28 mouse cellular contexts compared by ENCODE assay signal in genomic region chr14:75964433-75964832, GRCm38 (mm10). TPM values are rescaled to one million over a fixed set of nuclear protein-coding genes. Genes with fewer than 3 reads are reported as not detected.
DNase-seq lines count a peak whose midpoint lies in the region; ATAC-seq and TF ChIP-seq lines count a peak whose summit lies in the region.
"Had no signal": no experiment of that assay in that cellular context is flagged by ENCODE, and none has a peak within 500 bp of the region (broad histone marks: within the 10 kb centered on the region; RNA-seq: fewer than 3 reads in every experiment).

No protein-coding gene starts in this region.

- peak overlapping the region; percentile 24; the same call in 1 of the 2 replicates for H3K4me2 ChIP-seq in forebrain, embryonic 15.5 days (replicated peaks)
- no peak overlapping the region for H3K4me2 ChIP-seq in forebrain, embryonic 12.5 days
- H3K4me2 ChIP-seq in midbrain, embryonic 14.5 days (ENCODE audit: low read length) = peak overlapping the region; percentile 44
- peak overlapping the region; percentile 52 for H3K4me2 ChIP-seq in neural tube, embryonic 15.5 days
- H3K4me2 ChIP-seq: embryonic facial prominence, embryonic 13.5 days; heart, embryonic 11.5 days; limb, embryonic 15.5 days; lung, embryonic 15.5 days; stomach, embryonic 15.5 days had no signal

- peaks cover 36% of the 10 kb centered on the region for H3K4me1 ChIP-seq in forebrain, embryonic 15.5 days
- H3K4me1 ChIP-seq in forebrain, embryonic 12.5 days = peaks cover 12% of the 10 kb centered on the region
- 0 out of 2 replicates have a peak, but pooled peaks cover 9% of the 10 kb centered on the region for H3K4me1 ChIP-seq in midbrain, embryonic 14.5 days (ENCODE audit: control insufficient read depth, insufficient read depth, low read length)
- H3K4me1 ChIP-seq in midbrain, embryonic 10.5 days = no peaks in the 10 kb centered on the region
- peaks cover 17% of the 10 kb centered on the region for H3K4me1 ChIP-seq in neural tube, embryonic 15.5 days
- H3K4me1 ChIP-seq: stomach, embryonic 15.5 days had no signal

- H3K27ac ChIP-seq in forebrain, embryonic 15.5 days (replicated peaks) = no peak overlapping the region
- no peak overlapping the region for H3K27ac ChIP-seq in forebrain, embryonic 12.5 days
- peak overlapping the region; percentile 97 for H3K27ac ChIP-seq in layer of hippocampus, adult 2 months
- no peak overlapping the region for H3K27ac ChIP-seq in midbrain, embryonic 14.5 days (replicated peaks; ENCODE audit: low read depth, low read length)
- H3K27ac ChIP-seq in midbrain, embryonic 10.5 days (replicated peaks) = no peak overlapping the region
- no peak overlapping the region for H3K27ac ChIP-seq in neural tube, embryonic 15.5 days (replicated peaks)
- H3K27ac ChIP-seq: embryonic facial prominence, embryonic 13.5 days; gastrocnemius, adult 2 months; limb, embryonic 15.5 days; liver, embryonic 14.5 days; lung, embryonic 15.5 days; stomach, embryonic 15.5 days had no signal

- H3K4me3 ChIP-seq in forebrain, embryonic 15.5 days = peak overlapping the region; percentile 37
- H3K4me3 ChIP-seq in forebrain, embryonic 12.5 days (replicated peaks) = no peak overlapping the region
- peak overlapping the region; percentile 79 for H3K4me3 ChIP-seq in layer of hippocampus, adult 2 months
- 0 out of 2 replicates have a peak overlapping the region, but pooled peaks have one; percentile 1 for H3K4me3 ChIP-seq in midbrain, embryonic 14.5 days (replicated peaks; ENCODE audit: low read depth, low read length)
- H3K4me3 ChIP-seq in midbrain, embryonic 10.5 days = no peak overlapping the region
- peak overlapping the region; percentile 13 for H3K4me3 ChIP-seq in neural tube, embryonic 15.5 days (replicated peaks)
- H3K4me3 ChIP-seq: embryonic facial prominence, embryonic 13.5 days; erythroblast, embryonic 14.5 days; gastrocnemius, adult 2 months; limb, embryonic 15.5 days; lung, embryonic 15.5 days; stomach, embryonic 15.5 days had no signal

- no peaks in the 10 kb centered on the region for H3K36me3 ChIP-seq in forebrain, embryonic 15.5 days
- no peaks in the 10 kb centered on the region for H3K36me3 ChIP-seq in forebrain, embryonic 12.5 days (replicated peaks)
- no peaks in the 10 kb centered on the region for H3K36me3 ChIP-seq in midbrain, embryonic 14.5 days (ENCODE audit: control insufficient read depth, insufficient read depth, low read length)
- H3K36me3 ChIP-seq in midbrain, embryonic 10.5 days = no peaks in the 10 kb centered on the region
- H3K36me3 ChIP-seq in neural tube, embryonic 15.5 days = no peaks in the 10 kb centered on the region
- H3K36me3 ChIP-seq: embryonic facial prominence, embryonic 13.5 days; limb, embryonic 15.5 days; lung, embryonic 15.5 days; stomach, embryonic 15.5 days had no signal

- H3K9me3 ChIP-seq in forebrain, embryonic 15.5 days = no peaks in the 10 kb centered on the region
- no peaks in the 10 kb centered on the region for H3K9me3 ChIP-seq in forebrain, embryonic 12.5 days
- no peaks in the 10 kb centered on the region for H3K9me3 ChIP-seq in midbrain, embryonic 14.5 days (ENCODE audit: control insufficient read depth, low read length)
- no peaks in the 10 kb centered on the region for H3K9me3 ChIP-seq in midbrain, embryonic 10.5 days (replicated peaks)
- H3K9me3 ChIP-seq in neural tube, embryonic 15.5 days (replicated peaks) = no peaks in the 10 kb centered on the region
- H3K9me3 ChIP-seq: embryonic facial prominence, embryonic 13.5 days; limb, embryonic 15.5 days; lung, embryonic 15.5 days; stomach, embryonic 15.5 days had no signal

- no peak overlapping the region for H3K9ac ChIP-seq in forebrain, embryonic 15.5 days (replicated peaks)
- no peak overlapping the region for H3K9ac ChIP-seq in forebrain, embryonic 12.5 days
- H3K9ac ChIP-seq in midbrain, embryonic 14.5 days (replicated peaks; ENCODE audit: low read length) = no peak overlapping the region
- H3K9ac ChIP-seq in neural tube, embryonic 15.5 days (replicated peaks) = no peak overlapping the region
- H3K9ac ChIP-seq: embryonic facial prominence, embryonic 13.5 days; limb, embryonic 15.5 days; liver, embryonic 14.5 days; lung, embryonic 15.5 days; stomach, embryonic 15.5 days had no signal

- WGBS in forebrain, embryonic 15.5 days = 98% methylated on average over 1 of the region's 1 CpGs
- 96% methylated on average over 1 of the region's 1 CpGs for whole genome bisulfite sequencing in forebrain, embryonic 12.5 days
- WGBS in midbrain, embryonic 14.5 days = 97% methylated on average over 1 of the region's 1 CpGs
- WGBS in midbrain, embryonic 10.5 days = 93% methylated on average over 1 of the region's 1 CpGs
- WGBS in neural tube, embryonic 15.5 days = 96% methylated on average over 1 of the region's 1 CpGs

- no peak for ATAC-seq in forebrain, embryonic 15.5 days (replicated peaks)
- ATAC-seq in forebrain, embryonic 12.5 days (ENCODE audit: low FRiP score) = no peak
- ATAC-seq in midbrain, embryonic 14.5 days (ENCODE audit: low FRiP score, low TSS enrichment) = no peak
- no peak for ATAC-seq in neural tube, embryonic 15.5 days (ENCODE audit: low FRiP score)
- ATAC-seq: intestine, postnatal 0 days had no signal

- no peak for TF ChIP-seq CTCF in layer of hippocampus, adult 2 months (conservative IDR thresholded peaks at IDR 0.05)

- DNase-seq in layer of hippocampus, adult 2 months (ENCODE audit: low spot score in 2 of 2) = no peak
- no peak for DNase-seq in layer of hippocampus, postnatal 14 days (ENCODE audit: low spot score in 2 of 2)
- no peak for DNase-seq in midbrain, embryonic 14.5 days
- no peak for DNase-seq in midbrain, embryonic 10.5 days (ENCODE audit: low spot score)
- no peak for DNase-seq in cerebellum, adult 11-12 months
- DNase-seq: adrenal gland, postnatal 10 days; cerebellum, adult 2 months; cerebellum, postnatal 25 days; embryo, embryonic 11 days; gastrocnemius, adult 2 months; kidney, postnatal 36 days; left cerebral cortex, postnatal 4 days; right cerebral cortex, postnatal 4 days; thymus, postnatal 25 days had no signal

- H3K27me3 ChIP-seq in forebrain, embryonic 15.5 days = no peaks in the 10 kb centered on the region
- no peaks in the 10 kb centered on the region for H3K27me3 ChIP-seq in forebrain, embryonic 12.5 days
- no peaks in the 10 kb centered on the region for H3K27me3 ChIP-seq in midbrain, embryonic 14.5 days (ENCODE audit: control insufficient read depth, insufficient read depth, low read length)
- no peaks in the 10 kb centered on the region for H3K27me3 ChIP-seq in midbrain, embryonic 10.5 days (ENCODE audit: low read depth, poor library complexity, severe bottlenecking)
- no peaks in the 10 kb centered on the region for H3K27me3 ChIP-seq in neural tube, embryonic 15.5 days (replicated peaks)
- H3K27me3 ChIP-seq: embryonic facial prominence, embryonic 13.5 days; limb, embryonic 15.5 days; lung, embryonic 15.5 days; stomach, embryonic 15.5 days had no signal

RNA-seq across cellular contexts. Expression of gene Kctd4, which starts 9.6 kb away (rescaled TPM):
- polyA plus RNA-seq in forebrain, embryonic 15.5 days (2015; fragmentation: Nextera tagmentation; extraction: Ambion mirVana) = 8.2 and 8.6 TPM in 2 replicates
- 1.5 and 1.6 TPM in 2 replicates for polyA plus RNA-seq in forebrain, embryonic 12.5 days (2016; fragmentation: Nextera tagmentation; extraction: Ambion mirVana)
- 10 to 100 TPM; 60.6 to 63.3 TPM for total RNA-seq in layer of hippocampus, adult 2 months (2021)
- total RNA-seq in layer of hippocampus, postnatal 14 days (2021) = 10 to 100 TPM; 39.6 to 40.3 TPM
- polyA plus RNA-seq in midbrain, embryonic 14.5 days (2014; fragmentation: Nextera tagmentation; extraction: Ambion mirVana) = 10.0 and 10.9 TPM in 2 replicates
- 0.42 and 0.60 TPM in 2 replicates for polyA plus RNA-seq in midbrain, embryonic 10.5 days (2016; fragmentation: Nextera tagmentation; extraction: Ambion mirVana)
- 10.4 and 10.8 TPM in 2 replicates for polyA plus RNA-seq in neural tube, embryonic 15.5 days (2015; fragmentation: Nextera tagmentation; extraction: Ambion mirVana)
- total RNA-seq: adrenal gland, postnatal 10 days; gastrocnemius, adult 2 months; granulocyte monocyte progenitor cell, adult 5-6 weeks; megakaryocyte, adult 5-6 weeks; monocyte, adult 5-6 weeks had no signal
- polyA plus RNA-seq: erythroblast, embryonic 14.5 days had no signal

RNA-seq across cellular contexts. Expression of gene Gtf2f2, which starts 46.2 kb away (rescaled TPM):
- polyA plus RNA-seq in forebrain, embryonic 15.5 days (2015; fragmentation: Nextera tagmentation; extraction: Ambion mirVana) = 47.4 and 51.7 TPM in 2 replicates
- polyA plus RNA-seq in forebrain, embryonic 12.5 days (2016; fragmentation: Nextera tagmentation; extraction: Ambion mirVana) = 49.7 and 50.3 TPM in 2 replicates
- 10 to 100 TPM; 19.3 to 22.8 TPM for total RNA-seq in layer of hippocampus, adult 2 months (2021)
- total RNA-seq in layer of hippocampus, postnatal 14 days (2021) = 10 to 100 TPM; 21.1 to 22.5 TPM
- 40.1 and 44.3 TPM in 2 replicates for polyA plus RNA-seq in midbrain, embryonic 14.5 days (2014; fragmentation: Nextera tagmentation; extraction: Ambion mirVana)
- polyA plus RNA-seq in midbrain, embryonic 10.5 days (2016; fragmentation: Nextera tagmentation; extraction: Ambion mirVana) = 55.5 and 58.9 TPM in 2 replicates
- 37.1 and 37.4 TPM in 2 replicates for polyA plus RNA-seq in neural tube, embryonic 15.5 days (2015; fragmentation: Nextera tagmentation; extraction: Ambion mirVana)

Comparison
In these comparisons a context has a peak if more than half of its experiments do, and no peak if none do; other contexts are left out.
1. H3K4me3 ChIP-seq: peak in forebrain, embryonic 15.5 days (single experiment), layer of hippocampus, adult 2 months (single experiment), midbrain, embryonic 14.5 days (single experiment) and neural tube, embryonic 15.5 days (single experiment); none in forebrain, embryonic 12.5 days (single experiment) and midbrain, embryonic 10.5 days (single experiment).